In the genomic region with DNA sequence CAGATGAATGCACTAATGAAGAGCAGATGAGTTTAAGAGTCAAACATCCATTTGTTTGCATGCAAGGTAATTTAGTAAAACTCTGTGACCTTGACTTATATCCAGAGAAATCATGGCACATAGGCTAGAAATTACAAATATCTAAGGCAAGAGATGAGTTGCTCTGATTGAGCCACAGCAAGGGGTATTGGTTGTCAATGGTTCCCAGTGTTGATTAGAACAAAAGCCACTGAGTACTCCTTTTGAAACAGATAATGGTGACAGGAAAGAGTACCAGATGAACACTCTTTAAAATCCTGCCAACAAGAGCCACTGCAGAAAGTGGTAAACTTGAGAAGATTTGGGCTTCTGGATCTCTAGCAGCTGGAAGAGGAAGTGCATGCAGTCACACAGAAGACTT, we compare ENCODE assay signal across 22 mouse cellular contexts. TPM values are rescaled to one million over a fixed set of nuclear protein-coding genes. Genes with fewer than 3 reads are reported as not detected.
DNase-seq lines count a peak whose midpoint lies in the region; ATAC-seq and TF ChIP-seq lines count a peak whose summit lies in the region.
"Had no signal": no experiment of that assay in that cellular context is flagged by ENCODE, and none has a peak within 500 bp of the region (broad histone marks: within the 10 kb centered on the region; RNA-seq: fewer than 3 reads in every experiment).

No protein-coding gene starts in this region.

- no peak overlapping the region for H3K9ac ChIP-seq in MEL (ENCODE audit: control insufficient read depth, low read depth, low read length, poor library complexity, severe bottlenecking)
- no peak overlapping the region for H3K9ac ChIP-seq in intestine, embryonic 16.5 days (ENCODE audit: low read depth, low read length)
- H3K9ac ChIP-seq: forebrain, postnatal 0 days; hindbrain, embryonic 12.5 days; hindbrain, embryonic 15.5 days had no signal

- no peaks in the 10 kb centered on the region for H3K4me1 ChIP-seq in MEL (ENCODE audit: control insufficient read depth in 1 of 2, insufficient read depth in 2 of 2, low read length in 2 of 2)
- peaks cover 7% of the 10 kb centered on the region for H3K4me1 ChIP-seq in embryonic fibroblast, embryonic 13.5 days (ENCODE audit: control insufficient read depth, insufficient read depth, low read length)
- no peaks in the 10 kb centered on the region for H3K4me1 ChIP-seq in intestine, embryonic 16.5 days (ENCODE audit: control insufficient read depth, insufficient read depth, low read length)
- H3K4me1 ChIP-seq: hindbrain, embryonic 12.5 days; hindbrain, embryonic 15.5 days had no signal

- H3K4me3 ChIP-seq in MEL (ENCODE audit: control insufficient read depth in 1 of 2, insufficient read depth in 1 of 2, low read depth in 2 of 2, low read length in 2 of 2) = no peak overlapping the region
- no peak overlapping the region for H3K4me3 ChIP-seq in embryonic fibroblast, embryonic 13.5 days (ENCODE audit: insufficient read depth, low read length)
- no peak overlapping the region for H3K4me3 ChIP-seq in intestine, embryonic 16.5 days (ENCODE audit: low read length)
- H3K4me3 ChIP-seq: hindbrain, embryonic 12.5 days; hindbrain, embryonic 15.5 days had no signal

- TF ChIP-seq EP300 in MEL (IDR thresholded peaks at IDR 0.05; ENCODE audit: low read depth in 1 of 2, low read length in 2 of 2) = no peak

- TF ChIP-seq CTCF in MEL (IDR thresholded peaks at IDR 0.05 in 2 of 3, conservative IDR thresholded peaks at IDR 0.05 in 1 of 3; ENCODE audit: control insufficient read depth in 1 of 3, insufficient read depth in 1 of 3, low read depth in 2 of 3, low read length in 3 of 3, poor library complexity in 1 of 3, severe bottlenecking in 1 of 3) = no peak
- TF ChIP-seq CTCF in embryonic fibroblast, embryonic 13.5 days (IDR thresholded peaks at IDR 0.05; ENCODE audit: borderline replicate concordance, insufficient read depth, low read length) = no peak

- H3K9me3 ChIP-seq in MEL (replicated peaks; ENCODE audit: insufficient read depth, low read length) = no peaks in the 10 kb centered on the region
- no peaks in the 10 kb centered on the region for H3K9me3 ChIP-seq in intestine, embryonic 16.5 days (ENCODE audit: control insufficient read depth, low read length)
- H3K9me3 ChIP-seq: hindbrain, embryonic 12.5 days; hindbrain, embryonic 15.5 days had no signal

- no peaks in the 10 kb centered on the region for H3K27me3 ChIP-seq in MEL (ENCODE audit: control insufficient read depth in 1 of 2, insufficient read depth in 2 of 2, low read length in 2 of 2)
- H3K27me3 ChIP-seq in splenic B cell, adult 2 months (ENCODE audit: control insufficient read depth, insufficient read depth, low read length, poor library complexity, severe bottlenecking) = no peaks in the 10 kb centered on the region
- no peaks in the 10 kb centered on the region for H3K27me3 ChIP-seq in intestine, embryonic 16.5 days (replicated peaks; ENCODE audit: control insufficient read depth, insufficient read depth, low read length)
- H3K27me3 ChIP-seq: hindbrain, embryonic 12.5 days; hindbrain, embryonic 15.5 days had no signal

- H3K4me2 ChIP-seq in intestine, embryonic 16.5 days (ENCODE audit: low read depth, low read length) = no peak overlapping the region
- H3K4me2 ChIP-seq: heart, embryonic 11.5 days; hindbrain, embryonic 12.5 days; hindbrain, embryonic 15.5 days had no signal

- DNase-seq in MEL (ENCODE audit: low read depth, low spot score) (peak; percentile 27), R1 (ENCODE audit: low read depth, low spot score) (peak; percentile 4)
- peak; percentile 11 for DNase-seq in splenic B cell, adult 2 months (ENCODE audit: low read depth, low spot score)
- DNase-seq in cerebellum, adult 9-11 months = no peak
- no peak for DNase-seq in cerebellum, postnatal 36 days
- DNase-seq: adrenal gland, adult 2 months; adrenal gland, postnatal 14 days; cerebellum, adult 11-12 months; cerebellum, adult 8-10 months; cerebellum, postnatal 14 days; forebrain, postnatal 0 days; gastrocnemius, postnatal 10 days; gastrocnemius, postnatal 36 days; kidney, adult 11 months; kidney, adult 8-10 months had no signal

- no peak for ATAC-seq in intestine, embryonic 16.5 days
- ATAC-seq: CD4-positive, CD25-positive, alpha-beta regulatory T cell, adult 4 months; forebrain, embryonic 14.5 days; forebrain, postnatal 0 days had no signal

- H3K36me3 ChIP-seq in MEL (ENCODE audit: control insufficient read depth in 1 of 2, insufficient read depth in 2 of 2, low read length in 2 of 2) = no peaks in the 10 kb centered on the region
- no peaks in the 10 kb centered on the region for H3K36me3 ChIP-seq in splenic B cell, adult 2 months (ENCODE audit: control insufficient read depth, insufficient read depth, low read length, poor library complexity, severe bottlenecking)
- H3K36me3 ChIP-seq in intestine, embryonic 16.5 days (ENCODE audit: control insufficient read depth, insufficient read depth, low read length) = no peaks in the 10 kb centered on the region
- H3K36me3 ChIP-seq: hindbrain, embryonic 12.5 days; hindbrain, embryonic 15.5 days had no signal

- no peak for TF ChIP-seq RAD21 in MEL (IDR thresholded peaks at IDR 0.05; ENCODE audit: low read depth, low read length)

- no peak for TF ChIP-seq POLR2A in MEL (IDR thresholded peaks at IDR 0.05; ENCODE audit: control insufficient read depth in 1 of 2, insufficient read depth in 1 of 2, low read depth in 1 of 2, low read length in 2 of 2, poor library complexity in 1 of 2)
- TF ChIP-seq POLR2A in embryonic fibroblast, embryonic 13.5 days (IDR thresholded peaks at IDR 0.05; ENCODE audit: low read depth, low read length) = no peak

- no peak overlapping the region for H3K27ac ChIP-seq in MEL (ENCODE audit: control insufficient read depth, low read depth, low read length)
- H3K27ac ChIP-seq in embryonic fibroblast, embryonic 13.5 days (ENCODE audit: insufficient read depth, low read length) = peak overlapping the region; percentile 98
- no peak overlapping the region for H3K27ac ChIP-seq in intestine, embryonic 16.5 days (ENCODE audit: low read length)
- H3K27ac ChIP-seq: hindbrain, embryonic 12.5 days; hindbrain, embryonic 15.5 days had no signal

- no peaks in the 10 kb centered on the region for H3K79me2 ChIP-seq in MEL (ENCODE audit: control insufficient read depth, insufficient read depth, low read length, poor library complexity)

TF ChIP-seq in MEL, 35 proteins besides CTCF, POLR2A, EP300 and RAD21:
- TF ChIP-seq NRF1 (IDR thresholded peaks at IDR 0.05; ENCODE audit: insufficient read depth, low read depth, low read length, poor library complexity, severe bottlenecking) (no peak), ZMIZ1 (IDR thresholded peaks at IDR 0.05; ENCODE audit: low read depth, low read length) (no peak), E2F4 (IDR thresholded peaks at IDR 0.05; ENCODE audit: borderline replicate concordance, low read depth, low read length) (no peak), MYC (IDR thresholded peaks at IDR 0.05; ENCODE audit: low read depth, low read length) (no peak), POLR2AphosphoS5 (IDR thresholded peaks at IDR 0.05; ENCODE audit: borderline replicate concordance, low read depth, low read length) (no peak), CHD2 (IDR thresholded peaks at IDR 0.05; ENCODE audit: low read length) (no peak), ZC3H11A (IDR thresholded peaks at IDR 0.05; ENCODE audit: low read depth, low read length) (no peak), TCF12 (IDR thresholded peaks at IDR 0.05; ENCODE audit: low read depth, low read length) (no peak), ETS1 (IDR thresholded peaks at IDR 0.05; ENCODE audit: low read depth, low read length) (no peak), JUND (IDR thresholded peaks at IDR 0.05; ENCODE audit: low read depth, low read length) (no peak), MAX (IDR thresholded peaks at IDR 0.05; ENCODE audit: low read length) (no peak), MAZ (IDR thresholded peaks at IDR 0.05; ENCODE audit: low read depth, low read length) (no peak), MAFK (IDR thresholded peaks at IDR 0.05; ENCODE audit: borderline replicate concordance, low read depth, low read length) (no peak), POLR2AphosphoS2 (IDR thresholded peaks at IDR 0.05; ENCODE audit: low read length) (no peak), HCFC1 (IDR thresholded peaks at IDR 0.05; ENCODE audit: low read depth, low read length) (no peak), SIN3A (IDR thresholded peaks at IDR 0.05; ENCODE audit: low read length) (no peak)

RNA-seq across cellular contexts. Expression of gene Itga4, which starts 40.2 kb away (rescaled TPM):
- 22.7 and 35.5 TPM in 2 replicates for total RNA-seq in MEL (2012; rRNA removed)
- 10 to 100 TPM; 48.9 to 97.5 TPM for polyA plus RNA-seq in MEL (2012; ENCODE audit: insufficient read depth in 1 of 2, insufficient read length in 2 of 2, low read depth in 1 of 2, low replicate concordance in 2 of 2, missing spikeins in 1 of 2)
- polyA plus RNA-seq in embryonic fibroblast, embryonic 13.5 days (2011; ENCODE audit: insufficient read length, low read depth, missing spikeins) = 11.1 and 15.9 TPM in 2 replicates
- 2.9 and 3.2 TPM in 2 replicates for polyA plus RNA-seq in intestine, embryonic 16.5 days (2015; fragmentation: Nextera tagmentation; extraction: Ambion mirVana)

Comparison
In these comparisons a context has a peak if more than half of its experiments do, and no peak if none do; other contexts are left out.
1. DNase-seq: peak in MEL (single experiment), R1 (single experiment) and splenic B cell, adult 2 months (single experiment); none in cerebellum, adult 9-11 months (single experiment) and cerebellum, postnatal 36 days (0 of 2).